Mouse (Mus musculus) embryonic fibroblast, embryonic 13.5 days (primary cell): ENCODE measurements at regions not wholly inside any gene's neighbourhood (a gene's known extent, or its start where the extent isn't known, plus 50 kb on each side); places are given as distances from the start of the nearest gene placed in this dataset.

Experiments used
- CTCF ChIP-seq: IDR thresholded peaks from 2 replicates; pipeline ENCODE4 v1.5.1; 2011; ENCODE audit warnings: mild to moderate bottlenecking, control low read depth, low read length, moderate library complexity, borderline replicate concordance; ENCODE audit not compliant: insufficient read depth
- POLR2A ChIP-seq: IDR thresholded peaks from 2 replicates; pipeline ENCODE4 v1.6.1; 2011; ENCODE audit warnings: low read depth, mild to moderate bottlenecking, control low read depth, low read length, moderate library complexity

DNA sequence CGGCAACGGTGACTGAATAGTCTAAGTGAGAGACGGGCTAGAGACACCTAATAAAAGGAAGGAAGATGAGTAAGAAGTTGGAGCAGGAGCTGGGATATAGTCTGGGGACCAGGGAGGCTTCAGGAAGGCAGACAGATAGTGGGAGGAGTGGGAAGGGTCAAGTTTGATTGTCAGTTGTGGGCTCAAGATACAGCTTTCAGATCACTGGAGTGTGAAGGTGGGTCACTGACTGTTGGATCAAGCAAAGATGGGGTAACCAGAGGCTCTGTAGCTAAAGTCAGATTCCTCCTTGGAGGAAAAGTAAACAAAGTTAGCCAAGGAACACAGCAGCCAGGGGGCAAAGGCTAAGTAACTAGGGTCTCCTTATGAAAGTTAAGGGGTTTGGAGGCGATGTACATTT is 364.1 kb upstream of the Mon1b start:
- TF ChIP-seq POLR2A (no peak), CTCF (no peak)
